Mouse (Mus musculus) cortical plate, adult 2 months (tissue): Measurements from ENCODE around the gene Lrrfip2.

ENCODE experiments used
- CTCF ChIP-seq: fragments of 200-500 bp; IDR thresholded peaks from 2 replicates; pipeline ENCODE4 v1.5.1; 2011; ENCODE audit warnings: mild to moderate bottlenecking, control low read depth, low read length; ENCODE audit not compliant: insufficient read depth; ENCODE audit errors: extremely low read depth
- POLR2A ChIP-seq: fragments of 200-500 bp; IDR thresholded peaks from 2 replicates; pipeline ENCODE4 v1.6.1; 2011; ENCODE audit warnings: mild to moderate bottlenecking, low read length, control low read depth; ENCODE audit not compliant: insufficient read depth; ENCODE audit errors: extremely low read depth

DNA sequence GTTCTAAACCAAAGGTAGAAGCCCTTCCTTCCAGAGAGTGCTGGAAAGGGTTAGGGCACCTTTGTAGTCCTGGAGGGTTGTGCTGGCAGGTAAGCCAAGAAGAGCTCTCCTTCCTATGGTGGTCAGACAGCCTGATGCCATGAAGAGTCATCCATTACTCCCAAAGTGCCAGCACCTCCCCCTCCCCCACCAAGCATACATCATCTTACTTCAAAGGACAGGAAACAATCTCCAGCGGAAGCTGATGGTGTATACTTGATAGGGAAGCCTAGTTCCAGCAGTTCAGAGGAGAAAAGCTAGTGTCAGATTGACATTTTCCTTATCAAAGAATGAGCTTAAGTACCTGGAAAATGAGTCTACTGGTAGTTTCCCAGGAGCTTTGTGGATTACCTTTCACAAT, 157.8 kb downstream of the Lrrfip2 start:
- TF ChIP-seq POLR2A, result no peak
- TF ChIP-seq CTCF, result no peak
